Mouse (Mus musculus): Measurements from ENCODE around the gene Wls.

Gene Wls

GRCm38 (mm10) chr3:159917328-159918090 lies 78.0 kb downstream of the Wls start:
- DNase-seq (ENCODE audit: low spot score in 2 of 2): no peak
